Mouse (Mus musculus): Measurements from ENCODE around the gene Aldh3b3. TPM values are rescaled to one million over a fixed set of nuclear protein-coding genes. Genes with fewer than 3 reads are reported as not detected.

Aldh3b3 gene
- total and polyA plus RNA-seq, 3 experiments: not detected

DNA sequence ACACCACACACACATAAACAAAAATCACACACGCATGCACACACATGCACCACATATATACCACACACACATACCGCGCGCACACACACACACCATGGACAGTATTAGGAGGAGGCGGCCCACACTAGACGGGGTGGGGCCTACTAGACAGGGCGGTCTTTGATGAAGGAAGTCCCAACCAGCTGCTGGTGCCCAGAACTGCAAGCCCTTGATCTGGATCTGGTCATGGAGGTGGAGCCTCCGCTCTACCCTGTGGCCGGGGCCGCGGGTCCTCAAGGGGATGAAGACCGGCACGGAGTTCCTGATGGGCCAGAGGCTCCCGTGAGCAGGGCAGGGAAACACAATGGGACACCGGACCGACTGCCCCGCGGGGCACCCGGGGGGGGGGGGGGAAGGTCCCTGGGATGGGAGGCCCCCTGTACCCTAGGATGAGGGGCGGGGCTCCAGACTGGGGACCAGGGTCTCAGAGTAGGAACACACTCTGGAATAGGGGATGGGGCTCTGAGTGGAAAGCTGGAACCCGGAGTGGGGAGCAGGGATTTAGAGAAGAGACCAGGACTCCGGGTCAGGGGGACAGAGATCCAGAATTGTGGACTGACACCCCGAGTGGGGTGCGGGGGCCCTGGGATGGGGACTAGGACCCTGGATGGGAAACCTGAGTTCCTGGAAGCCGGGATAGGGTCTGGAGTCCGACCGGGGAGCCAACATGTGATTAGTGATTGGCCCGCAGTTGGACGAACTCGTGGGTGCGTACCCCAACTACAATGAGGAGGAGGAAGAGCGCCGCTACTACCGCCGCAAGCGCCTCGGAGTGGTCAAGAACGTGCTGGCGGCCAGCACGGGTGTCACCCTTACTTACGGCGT, 23.2 kb upstream of the Aldh3b3 start, which contains the start of gene Unc93b1:
Gene Unc93b1, plus strand, starts transcription at position 155 of the 864 bp plus-strand sequence.
- TF ChIP-seq SIN3A (IDR thresholded peaks at IDR 0.05; ENCODE audit: low read length): peak; percentile 86
- no peak for TF ChIP-seq MXI1 (IDR thresholded peaks at IDR 0.05; ENCODE audit: low read depth, low read length)
- no peak for TF ChIP-seq MAFK (IDR thresholded peaks at IDR 0.05; ENCODE audit: insufficient replicate concordance, low read length)
- no peak for TF ChIP-seq POLR2AphosphoS2 (IDR thresholded peaks at IDR 0.05; ENCODE audit: low read depth, low read length)
- peak; percentile 80 for TF ChIP-seq TCF12 (IDR thresholded peaks at IDR 0.05; ENCODE audit: low read depth, low read length)
- TF ChIP-seq USF1 (IDR thresholded peaks at IDR 0.05; ENCODE audit: low read depth, low read length): no peak
- TF ChIP-seq EP300 (IDR thresholded peaks at IDR 0.05; ENCODE audit: low read length): no peak; the same call in 1 of the 2 replicates
- 0 out of 2 replicates have a peak, but pooled peaks have one; percentile 27 for TF ChIP-seq MAZ (IDR thresholded peaks at IDR 0.05; ENCODE audit: low read depth, low read length)
- peak; percentile 38; the same call in 1 of the 2 replicates for TF ChIP-seq MYC (IDR thresholded peaks at IDR 0.05; ENCODE audit: low read depth, low read length)
- peak; percentile 64 for TF ChIP-seq ELF1 (IDR thresholded peaks at IDR 0.05; ENCODE audit: low read depth, low read length)
- TF ChIP-seq CHD1 (IDR thresholded peaks at IDR 0.05; ENCODE audit: low read depth, low read length): no peak
- TF ChIP-seq RAD21 (IDR thresholded peaks at IDR 0.05; ENCODE audit: low read depth, low read length): no peak; the same call in 1 of the 2 replicates
- no peak for TF ChIP-seq CTCF (conservative IDR thresholded peaks at IDR 0.05 in 1 of 2, IDR thresholded peaks at IDR 0.05 in 1 of 2; ENCODE audit: low read depth in 2 of 2, low read length in 2 of 2)
- 0 out of 2 replicates have a peak, but pooled peaks have one; percentile 46 for TF ChIP-seq TBP (conservative IDR thresholded peaks at IDR 0.05; ENCODE audit: low read depth, low read length)
- no peak for TF ChIP-seq E2F4 (IDR thresholded peaks at IDR 0.05; ENCODE audit: insufficient replicate concordance, low read depth, low read length)
- no peak for TF ChIP-seq ZC3H11A (IDR thresholded peaks at IDR 0.05; ENCODE audit: low read depth, low read length)
- peak; percentile 85 for TF ChIP-seq POLR2A (IDR thresholded peaks at IDR 0.05; ENCODE audit: low read depth, low read length)
- TF ChIP-seq IRF4 (IDR thresholded peaks at IDR 0.05; ENCODE audit: low read depth, low read length): peak; percentile 47; the same call in 1 of the 2 replicates
- 0 out of 2 replicates have a peak, but pooled peaks have one; percentile 32 for TF ChIP-seq KAT2A (IDR thresholded peaks at IDR 0.05; ENCODE audit: insufficient replicate concordance, low read length)
- no peak for TF ChIP-seq HCFC1 (IDR thresholded peaks at IDR 0.05; ENCODE audit: low read depth, low read length)
- no peak; the same call in 1 of the 2 replicates for TF ChIP-seq SMC3 (IDR thresholded peaks at IDR 0.05; ENCODE audit: low read depth, low read length)
- TF ChIP-seq ZNF384 (IDR thresholded peaks at IDR 0.05; ENCODE audit: low read depth, low read length): 0 out of 2 replicates have a peak, but pooled peaks have one; percentile 7
- no peak for TF ChIP-seq USF2 (conservative IDR thresholded peaks at IDR 0.05; ENCODE audit: low read depth, low read length)
- TF ChIP-seq ZKSCAN1 (IDR thresholded peaks at IDR 0.05; ENCODE audit: borderline replicate concordance, low read depth, low read length): no peak
- no peak for TF ChIP-seq ZMIZ1 (IDR thresholded peaks at IDR 0.05; ENCODE audit: low read depth, low read length)
- TF ChIP-seq GABPA (IDR thresholded peaks at IDR 0.05; ENCODE audit: insufficient replicate concordance, low read depth, low read length): no peak
- 0 out of 2 replicates have a peak, but pooled peaks have one; percentile 22 for TF ChIP-seq MAX (IDR thresholded peaks at IDR 0.05; ENCODE audit: low read length)
- no peak for TF ChIP-seq CHD2 (IDR thresholded peaks at IDR 0.05; ENCODE audit: low read length)
- TF ChIP-seq RCOR1 (conservative IDR thresholded peaks at IDR 0.05; ENCODE audit: low read depth, low read length): no peak
- no peak for TF ChIP-seq UBTF (IDR thresholded peaks at IDR 0.05; ENCODE audit: low read depth, low read length)
- TF ChIP-seq NELFE (IDR thresholded peaks at IDR 0.05; ENCODE audit: low read depth, low read length): peak; percentile 67
- no peak for TF ChIP-seq PAX5 (IDR thresholded peaks at IDR 0.05; ENCODE audit: low read length)
- peak; percentile 37 for TF ChIP-seq BHLHE40 (IDR thresholded peaks at IDR 0.05; ENCODE audit: low read depth, low read length)
- TF ChIP-seq ETS1 (conservative IDR thresholded peaks at IDR 0.05; ENCODE audit: low read depth, low read length): peak; percentile 60
- TF ChIP-seq MEF2A (IDR thresholded peaks at IDR 0.05; ENCODE audit: borderline replicate concordance, low read depth, low read length): peak; percentile 27
- TF ChIP-seq NRF1 (IDR thresholded peaks at IDR 0.05; ENCODE audit: low read depth, low read length): 0 out of 2 replicates have a peak, but pooled peaks have one; percentile 34
- TF ChIP-seq JUN (IDR thresholded peaks at IDR 0.05; ENCODE audit: insufficient read depth, low read depth, low read length): no peak
- no peak for TF ChIP-seq JUND (conservative IDR thresholded peaks at IDR 0.05; ENCODE audit: low read depth, low read length)
- in situ Hi-C loops (cut with MboI; ENCODE audit: low pct_ligation_motif_present, low pct_unique_long_range_greater_than_20kb, low sequenced_read_pairs): no loop called here
- Histone ChIP-seq H3K27me3 (replicated peaks) (no peaks in the 10 kb centered on the region), H3K4me2 (ENCODE audit: insufficient read depth, low read depth, poor library complexity, severe bottlenecking) (peak within 1 kb of the TSS; percentile 65), H3K9ac (ENCODE audit: insufficient read depth, low read depth) (peak within 1 kb of the TSS; percentile 86), H3K4me1 (ENCODE audit: control insufficient read depth in 1 of 2, insufficient read depth in 2 of 2) (peaks cover 24 to 64% of the 10 kb centered on the region in 2 experiments), H3K27ac (ENCODE audit: insufficient read depth, low read depth) (peak within 1 kb of the TSS; percentile 97), H3K9me3 (replicated peaks; ENCODE audit: low read length) (no peaks in the 10 kb centered on the region), H3K36me3 (replicated peaks in 1 of 2; ENCODE audit: control insufficient read depth in 1 of 2, insufficient read depth in 1 of 2, low read length in 1 of 2) (peaks cover 0 to 12% of the 10 kb centered on the region in 2 experiments), H3K79me2 (replicated peaks; ENCODE audit: control insufficient read depth, extremely low read depth, insufficient read depth, poor library complexity, severe bottlenecking) (no peaks in the 10 kb centered on the region), H3K4me3 (replicated peaks in 1 of 3; ENCODE audit: low read depth in 2 of 3, low read length in 2 of 3, poor library complexity in 1 of 3) (peak within 1 kb of the TSS; percentile 73 to 89 (median 84))
- peak; percentile 90 for DNase-seq (ENCODE audit: extremely low read depth)
- dilution Hi-C loops (cut with MboI; ENCODE audit: extremely low pct_ligation_motif_present, extremely low pct_unique_long_range_greater_than_20kb, low sequenced_read_pairs): no loop called here
